Mouse (Mus musculus) 3T3-L1 (cell line): ENCODE results near the gene Gm17455.

ENCODE experiments used
- DNase-seq: peaks from one replicate; pipeline ENCODE4 v3.0.0-alpha.2; 2015; ENCODE audit warnings: low read depth, low spot score

Gene Gm17455

DNA sequence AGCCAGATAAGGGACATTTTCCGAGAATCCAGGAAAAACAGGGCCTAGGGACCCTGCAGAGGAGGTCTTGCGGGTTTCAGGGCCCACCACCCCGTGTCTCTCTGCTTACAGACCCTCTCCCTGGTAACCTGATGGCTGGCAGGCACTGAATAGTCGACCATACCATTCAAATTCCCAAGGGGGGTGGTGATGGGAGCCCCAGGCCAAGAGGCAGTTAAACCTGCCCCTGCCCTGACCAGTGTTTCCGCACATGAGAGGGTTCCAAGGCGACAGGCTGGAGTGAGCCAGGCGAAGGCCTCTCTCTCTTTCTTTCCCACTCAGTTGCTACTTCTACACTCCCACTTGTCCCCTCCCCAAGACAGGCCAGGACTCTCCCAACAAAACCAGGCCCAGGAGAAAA is at the start of gene Gm17455:
Gene Gm17455 (plus strand): TSS at position 278 of the 400 bp plus-strand sequence.
- no peak for DNase-seq

- no peak for DNase-seq
Observed at GRCm38 (mm10) chr10:60350077-60350804, 49.3 kb upstream of the Gm17455 start.

DNA sequence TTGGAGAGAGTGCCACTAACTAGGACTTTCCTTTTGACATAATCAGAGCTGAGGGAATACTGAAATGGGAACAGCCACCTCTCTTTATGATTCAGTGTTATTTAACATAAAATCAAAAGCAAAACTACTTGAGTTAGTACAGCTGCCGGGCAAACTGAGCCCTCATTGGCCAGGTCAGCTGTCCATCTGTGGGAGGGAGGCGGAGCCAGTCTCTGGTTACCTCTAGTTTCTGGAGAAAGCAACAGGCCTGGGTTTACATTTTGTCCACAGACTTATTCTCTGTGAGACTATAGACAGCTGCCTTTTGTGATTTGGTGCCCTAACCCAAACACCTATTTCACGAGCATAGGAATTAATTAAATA is 48.7 kb upstream of the Gm17455 start:
- peak; percentile 95 for DNase-seq

DNA sequence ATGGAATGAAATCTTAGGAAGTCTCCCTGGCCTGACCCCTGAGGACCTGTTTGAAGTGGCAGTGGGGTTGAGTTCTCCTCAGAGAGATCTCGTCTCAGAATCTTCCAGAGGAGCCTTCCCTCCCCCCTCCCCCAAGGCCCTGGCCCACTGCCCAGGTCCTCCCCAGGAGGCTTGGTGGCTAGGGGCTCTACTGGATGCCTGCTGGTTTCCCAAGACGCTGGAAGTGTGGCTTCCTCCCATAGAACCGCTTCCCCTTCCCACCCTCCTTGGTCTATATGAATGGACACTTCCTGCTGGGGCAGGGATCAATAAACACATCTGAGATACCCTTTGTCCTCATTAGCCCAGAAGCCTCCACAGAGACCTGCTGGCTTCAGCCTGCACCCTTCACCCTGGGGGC is 48.3 kb upstream of the Gm17455 start:
- peak; percentile 21 for DNase-seq

GRCm38 (mm10) chr10:60351761-60352455 is 47.6 kb upstream of the Gm17455 start:
- DNase-seq, result peak; percentile 93

- peak; percentile 78 for DNase-seq
Observed at GRCm38 (mm10) chr10:60353241-60354002, 46.1 kb upstream of the Gm17455 start.

GRCm38 (mm10) chr10:60354003-60354325 is 45.6 kb upstream of the Gm17455 start:
- DNase-seq, result no peak

GRCm38 (mm10) chr10:60354881-60355677 is 44.4 kb upstream of the Gm17455 start:
- peak; percentile 85 for DNase-seq

DNA sequence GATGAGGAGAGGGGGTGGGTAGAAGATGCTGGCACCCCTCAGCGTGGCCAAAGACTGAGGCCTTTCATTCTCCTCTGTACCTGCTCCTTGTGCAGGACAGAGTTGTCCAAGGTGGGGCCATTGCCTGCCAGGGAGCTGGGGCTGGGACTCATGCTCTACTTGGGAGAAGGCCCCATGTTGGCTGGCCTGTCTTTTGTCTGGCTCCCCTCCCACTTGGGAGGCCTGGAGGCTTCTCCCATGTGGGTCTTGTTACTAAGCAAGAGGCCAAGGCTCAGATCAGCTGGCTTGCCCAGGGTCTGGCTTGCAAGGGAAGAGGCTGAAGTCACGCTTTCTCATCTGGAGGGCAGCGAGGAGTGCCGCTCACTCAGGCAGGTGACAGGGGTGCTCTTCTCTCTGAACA is 42.1 kb upstream of the Gm17455 start:
- DNase-seq, result no peak

DNA sequence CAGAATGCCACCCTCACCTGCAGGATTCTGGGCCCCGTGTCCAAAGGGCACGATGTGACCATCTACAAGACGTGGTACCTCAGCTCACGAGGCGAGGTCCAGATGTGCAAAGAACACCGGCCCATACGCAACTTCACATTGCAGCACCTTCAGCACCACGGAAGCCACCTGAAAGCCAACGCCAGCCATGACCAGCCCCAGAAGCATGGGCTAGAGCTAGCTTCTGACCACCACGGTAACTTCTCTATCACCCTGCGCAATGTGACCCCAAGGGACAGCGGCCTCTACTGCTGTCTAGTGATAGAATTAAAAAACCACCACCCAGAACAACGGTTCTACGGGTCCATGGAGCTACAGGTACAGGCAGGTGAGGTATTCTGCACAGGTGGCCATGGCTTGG is 41.6 kb upstream of the Gm17455 start:
- DNase-seq, result no peak

- DNase-seq, result no peak
Observed at GRCm38 (mm10) chr10:60358776-60359175, 40.8 kb upstream of the Gm17455 start.

DNA sequence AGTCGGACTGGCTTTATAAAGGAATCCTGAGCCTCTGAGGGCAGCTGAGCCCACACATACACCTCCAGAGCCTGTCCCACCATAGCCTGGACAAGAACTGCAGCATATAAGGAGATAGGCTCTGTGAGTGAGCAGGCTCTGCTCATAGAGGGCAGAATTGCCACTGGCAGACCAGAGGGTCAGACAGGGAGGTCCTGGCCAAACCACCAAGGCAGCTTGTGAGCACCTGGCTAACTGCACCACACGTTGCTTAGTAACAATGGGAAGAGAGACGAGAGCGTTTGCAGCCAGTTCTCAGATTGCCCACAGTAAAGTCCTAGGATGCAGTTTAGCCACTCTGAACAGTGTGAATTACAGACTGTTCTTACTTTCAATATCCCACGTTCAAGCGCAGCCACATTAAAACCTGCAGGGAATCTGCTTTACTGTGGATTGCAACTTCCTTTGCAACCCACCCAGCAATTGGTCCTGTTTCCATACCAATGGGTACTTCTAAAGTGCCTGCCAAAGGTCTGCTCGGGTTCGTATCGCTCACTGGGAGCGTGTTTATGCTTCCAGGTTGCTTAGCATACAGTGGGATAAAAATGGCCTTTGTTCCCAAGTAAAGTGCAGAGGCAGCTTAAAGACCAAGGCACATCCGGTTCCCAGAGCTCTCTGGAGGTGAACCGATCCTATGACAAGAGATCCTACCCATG is 37.8 kb upstream of the Gm17455 start:
- no peak for DNase-seq

GRCm38 (mm10) chr10:60362310-60362628 is 37.3 kb upstream of the Gm17455 start:
- no peak for DNase-seq

GRCm38 (mm10) chr10:60363426-60363825 is 36.1 kb upstream of the Gm17455 start:
- no peak for DNase-seq

GRCm38 (mm10) chr10:60367145-60367544 is 32.4 kb upstream of the Gm17455 start:
- DNase-seq, result no peak

GRCm38 (mm10) chr10:60367904-60368303 is 31.6 kb upstream of the Gm17455 start:
- no peak for DNase-seq

GRCm38 (mm10) chr10:60369405-60369804 is 30.1 kb upstream of the Gm17455 start:
- no peak for DNase-seq

- DNase-seq, result peak; percentile 36
Observed at GRCm38 (mm10) chr10:60370098-60370497, 29.4 kb upstream of the Gm17455 start.

- no peak for DNase-seq
Observed at GRCm38 (mm10) chr10:60370601-60371061, 28.9 kb upstream of the Gm17455 start.

- DNase-seq, result peak; percentile 39
Observed at GRCm38 (mm10) chr10:60371596-60372386, 27.7 kb upstream of the Gm17455 start.
